Comparison of ENCODE assay signal across 13 mouse cellular contexts in the genomic region with DNA sequence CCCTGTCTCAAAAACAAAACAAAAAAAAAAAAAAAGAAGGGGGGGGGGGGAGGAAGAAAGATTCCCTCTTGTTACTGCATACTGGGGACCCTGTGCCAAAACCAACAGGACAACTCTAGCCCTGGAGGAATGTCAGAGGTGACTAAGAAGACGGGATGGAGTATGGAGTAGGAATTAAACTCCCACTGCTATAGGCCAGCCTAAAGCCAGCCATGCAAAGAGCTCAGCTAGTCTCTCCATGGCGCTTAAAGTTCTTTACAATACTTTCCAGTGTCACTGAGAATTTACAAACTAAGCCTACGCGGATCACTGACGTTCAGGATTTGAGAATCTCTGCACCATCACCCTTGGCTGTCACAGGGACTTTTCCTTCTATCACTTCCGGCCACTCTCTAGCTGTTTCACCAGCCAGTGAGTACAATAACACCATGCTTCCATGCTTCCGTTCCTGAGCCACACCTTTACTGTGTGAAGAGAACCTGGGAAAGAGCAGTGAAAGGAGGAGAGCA. TPM values are rescaled to one million over a fixed set of nuclear protein-coding genes. Genes with fewer than 3 reads are reported as not detected.
DNase-seq lines count a peak whose midpoint lies in the region; ATAC-seq and TF ChIP-seq lines count a peak whose summit lies in the region.
"Had no signal": no experiment of that assay in that cellular context is flagged by ENCODE, and none has a peak within 500 bp of the region (broad histone marks: within the 10 kb centered on the region; RNA-seq: fewer than 3 reads in every experiment).

No protein-coding gene starts in this region.

- H3K4me2 ChIP-seq in kidney, embryonic 14.5 days (replicated peaks; ENCODE audit: low read depth, low read length) = no peak overlapping the region
- H3K4me2 ChIP-seq: hindbrain, embryonic 12.5 days; liver, embryonic 13.5 days had no signal

- no peaks in the 10 kb centered on the region for H3K36me3 ChIP-seq in kidney, embryonic 14.5 days (ENCODE audit: control insufficient read depth, insufficient read depth, low read length)
- H3K36me3 ChIP-seq: hindbrain, embryonic 12.5 days; liver, embryonic 13.5 days had no signal

- TF ChIP-seq CTCF in gastrocnemius, adult 2 months (IDR thresholded peaks at IDR 0.05) = no peak
- TF ChIP-seq CTCF in embryonic fibroblast, embryonic 13.5 days (IDR thresholded peaks at IDR 0.05; ENCODE audit: borderline replicate concordance, insufficient read depth, low read length) = no peak

- H3K4me1 ChIP-seq in kidney, embryonic 14.5 days (ENCODE audit: control insufficient read depth, insufficient read depth, low read length) = peaks cover 30% of the 10 kb centered on the region
- H3K4me1 ChIP-seq in embryonic fibroblast, embryonic 13.5 days (ENCODE audit: control insufficient read depth, insufficient read depth, low read length) = peaks cover 23% of the 10 kb centered on the region

- H3K27ac ChIP-seq in gastrocnemius, adult 2 months = peak overlapping the region; percentile 52; the same call in 1 of the 2 replicates
- H3K27ac ChIP-seq in kidney, embryonic 14.5 days (ENCODE audit: low read depth, low read length) = peak overlapping the region; percentile 85
- peak overlapping the region; percentile 85 for H3K27ac ChIP-seq in embryonic fibroblast, embryonic 13.5 days (ENCODE audit: insufficient read depth, low read length)
- H3K27ac ChIP-seq: hindbrain, embryonic 12.5 days; liver, embryonic 13.5 days had no signal

- H3K27me3 ChIP-seq in kidney, embryonic 14.5 days (ENCODE audit: control insufficient read depth, insufficient read depth, low read length) = no peaks in the 10 kb centered on the region
- H3K27me3 ChIP-seq: hindbrain, embryonic 12.5 days had no signal

- H3K9ac ChIP-seq in kidney, embryonic 14.5 days (ENCODE audit: low read depth, low read length) = no peak overlapping the region
- H3K9ac ChIP-seq: hindbrain, embryonic 12.5 days; liver, embryonic 13.5 days had no signal

- 0 out of 2 replicates have a peak overlapping the region, but pooled peaks have one; percentile 5 for H3K4me3 ChIP-seq in gastrocnemius, adult 2 months
- no peak overlapping the region for H3K4me3 ChIP-seq in kidney, embryonic 14.5 days (ENCODE audit: low read length)
- no peak overlapping the region for H3K4me3 ChIP-seq in embryonic fibroblast, embryonic 13.5 days (ENCODE audit: insufficient read depth, low read length)
- H3K4me3 ChIP-seq: erythroblast, embryonic 14.5 days; hindbrain, embryonic 12.5 days; liver, embryonic 13.5 days had no signal

- H3K9me3 ChIP-seq in kidney, embryonic 14.5 days (ENCODE audit: control insufficient read depth, low read length) = no peaks in the 10 kb centered on the region
- H3K9me3 ChIP-seq: hindbrain, embryonic 12.5 days; liver, embryonic 13.5 days had no signal

- no peak for TF ChIP-seq POLR2A in embryonic fibroblast, embryonic 13.5 days (IDR thresholded peaks at IDR 0.05; ENCODE audit: low read depth, low read length)

- intact Hi-C loops in gastrocnemius, adult 2 months (cut with DNase I) = no loop called here

- peak; percentile 34; the same call in 1 of the 2 replicates for ATAC-seq in kidney, embryonic 14.5 days (ENCODE audit: low FRiP score, low TSS enrichment)

- no peak for DNase-seq in gastrocnemius, adult 2 months
- DNase-seq in gastrocnemius, postnatal 25 days = no peak
- no peak for DNase-seq in kidney, postnatal 10 days
- DNase-seq in 3T3-L1 (ENCODE audit: low read depth, low spot score) = peak; percentile 66
- DNase-seq in layer of hippocampus, adult 9-11 months = no peak
- DNase-seq in ovary, postnatal 36 days (ENCODE audit: low spot score) = no peak
- DNase-seq: cerebellum, postnatal 36 days; kidney, postnatal 36 days; liver, embryonic 13.5 days had no signal

- WGBS in kidney, embryonic 14.5 days = 29% methylated on average over 7 of the region's 7 CpGs

RNA-seq across cellular contexts. Expression of gene Fmnl3, which starts 6.2 kb away (rescaled TPM):
- 1 to 10 TPM; 5.5 to 7.2 TPM for total RNA-seq in gastrocnemius, adult 2 months (2021)
- 1 to 10 TPM; 6.6 to 7.0 TPM for total RNA-seq in gastrocnemius, postnatal 25 days (2021)
- 15.0 and 27.9 TPM in 2 replicates for polyA plus RNA-seq in kidney, embryonic 14.5 days (2014; fragmentation: Nextera tagmentation; extraction: Ambion mirVana)
- polyA plus RNA-seq in embryonic fibroblast, embryonic 13.5 days (2011; ENCODE audit: insufficient read length, low read depth, missing spikeins) = 49.5 and 51.2 TPM in 2 replicates

RNA-seq across cellular contexts. Expression of gene Tmbim6, which starts 28.6 kb away (rescaled TPM):
- total RNA-seq in gastrocnemius, adult 2 months (2021) = 100 to 1,000 TPM; 181 to 184 TPM
- total RNA-seq in gastrocnemius, postnatal 25 days (2021) = 100 to 1,000 TPM; 153 to 164 TPM
- polyA plus RNA-seq in kidney, embryonic 14.5 days (2014; fragmentation: Nextera tagmentation; extraction: Ambion mirVana) = 321 and 409 TPM in 2 replicates
- polyA plus RNA-seq in embryonic fibroblast, embryonic 13.5 days (2011; ENCODE audit: insufficient read length, low read depth, missing spikeins) = 419 and 479 TPM in 2 replicates
